Mouse (Mus musculus) ES-E14 (cell line): ENCODE measurements at regions not wholly inside any gene's neighbourhood (a gene's known extent, or its start where the extent isn't known, plus 50 kb on each side); places are given as distances from the start of the nearest gene placed in this dataset.

Source experiments
- DNase-seq: peaks from one replicate; pipeline ENCODE4 v3.0.0-alpha.2; 2013; ENCODE audit warnings: low read depth, low spot score
- H3K27ac ChIP-seq: 2 replicates; pipeline ENCODE4 v1.5.1; 2012; ENCODE audit warnings: low read depth, mild to moderate bottlenecking, low read length, moderate library complexity, mixed read lengths; ENCODE audit not compliant: poor library complexity, insufficient read depth, severe bottlenecking
- H3K36me3 ChIP-seq: 2 replicates; pipeline ENCODE4 v1.6.1; 2012; ENCODE audit warnings: mild to moderate bottlenecking, low read length, moderate library complexity, mixed read lengths; ENCODE audit not compliant: control insufficient read depth, poor library complexity, insufficient read depth, severe bottlenecking
- H3K4me1 ChIP-seq, 2 experiments: fragments of 150-350 bp in 1 of 2; sonication (generic) in 1 of 2; 2 replicates each; pipeline ENCODE4 v1.6.1; 2012; ENCODE audit warnings: low read length in 2 of 2, mild to moderate bottlenecking in 1 of 2, mixed read lengths in 1 of 2; ENCODE audit not compliant: control insufficient read depth in 2 of 2, insufficient read depth in 2 of 2, poor library complexity in 1 of 2
- H3K4me3 ChIP-seq, 2 experiments: fragments of 150-350 bp in 1 of 2; sonication (generic) in 1 of 2; 2 replicates each; pipeline ENCODE4 v1.5.1; 2012; ENCODE audit warnings: low read length in 2 of 2, low read depth in 1 of 2, mild to moderate bottlenecking in 1 of 2, mixed read lengths in 1 of 2; ENCODE audit not compliant: insufficient read depth in 1 of 2, poor library complexity in 1 of 2, severe bottlenecking in 1 of 2
- H3K9ac ChIP-seq: 2 replicates; pipeline ENCODE4 v1.6.1; 2012; ENCODE audit warnings: low read depth, mild to moderate bottlenecking, low read length, mixed read lengths; ENCODE audit not compliant: poor library complexity, insufficient read depth, severe bottlenecking
- H3K9me3 ChIP-seq: fragments of 150-350 bp; sonication (generic); 2 replicates; pipeline ENCODE4 v1.6.1; 2012; ENCODE audit warnings: low read depth, mild to moderate bottlenecking, low read length; ENCODE audit not compliant: control insufficient read depth, insufficient read depth
- CHD2 ChIP-seq: IDR thresholded peaks from 2 replicates; pipeline ENCODE4 v1.6.1; 2014; ENCODE audit warnings: mild to moderate bottlenecking, low read depth, low read length, inconsistent platforms
- HCFC1 ChIP-seq: IDR thresholded peaks from 2 replicates; pipeline ENCODE4 v1.6.1; 2012; ENCODE audit warnings: low read length, inconsistent platforms, borderline replicate concordance; ENCODE audit not compliant: insufficient read depth
- MAFK ChIP-seq: IDR thresholded peaks from 2 replicates; pipeline ENCODE4 v1.6.1; 2014; ENCODE audit warnings: mild to moderate bottlenecking, low read depth, low read length, inconsistent platforms; ENCODE audit not compliant: insufficient read depth
- ZC3H11A ChIP-seq: IDR thresholded peaks from 2 replicates; pipeline ENCODE4 v1.6.1; 2012; ENCODE audit warnings: low read depth, mild to moderate bottlenecking, inconsistent platforms, low read length, borderline replicate concordance
- ZNF384 ChIP-seq: IDR thresholded peaks from 2 replicates; pipeline ENCODE4 v1.6.1; 2012; ENCODE audit warnings: low read depth, low read length, inconsistent platforms
- in situ Hi-C, 2 experiments: fragments of 600-800 bp; cut with MboI; formaldehyde crosslinking; loops; one replicate each; pipeline ENCODE4 v1.15.1; 2025; ENCODE audit warnings: low sequenced_read_pairs in 2 of 2, inconsistent platforms in 1 of 2; ENCODE audit not compliant: unreplicated experiment in 2 of 2

- no peaks in the 10 kb centered on the region for H3K4me1 ChIP-seq
- in situ Hi-C loops = no loop called here
- no peak overlapping the region for H3K4me3 ChIP-seq
- DNase-seq = no peak
- H3K27ac ChIP-seq = no peak overlapping the region
- H3K9ac ChIP-seq = no peak overlapping the region
- no peaks in the 10 kb centered on the region for H3K36me3 ChIP-seq
- no peaks in the 10 kb centered on the region for H3K9me3 ChIP-seq
- TF ChIP-seq ZNF384 (no peak), ZC3H11A (no peak), MAFK (no peak), HCFC1 (no peak), CHD2 (no peak)
Measured at GRCm38 (mm10) chr7:36317466-36318212, 380.3 kb upstream of the Tshz3 start.

- Histone ChIP-seq H3K9ac (no peak overlapping the region), H3K9me3 (no peaks in the 10 kb centered on the region), H3K4me3 (no peak overlapping the region), H3K4me1 (no peaks in the 10 kb centered on the region), H3K36me3 (no peaks in the 10 kb centered on the region), H3K27ac (no peak overlapping the region)
- in situ Hi-C loops = no loop called here
- TF ChIP-seq ZC3H11A = no peak
- TF ChIP-seq ZNF384 = no peak
- no peak for TF ChIP-seq HCFC1
- TF ChIP-seq MAFK = no peak
- TF ChIP-seq CHD2 = no peak
- no peak for DNase-seq
Measured at GRCm38 (mm10) chr7:36313751-36314150, 384.2 kb upstream of the Tshz3 start.

- Histone ChIP-seq H3K4me1 (no peaks in the 10 kb centered on the region), H3K27ac (no peak overlapping the region), H3K36me3 (no peaks in the 10 kb centered on the region), H3K9ac (no peak overlapping the region), H3K4me3 (no peak overlapping the region), H3K9me3 (no peaks in the 10 kb centered on the region)
- in situ Hi-C loops = no loop called here
- TF ChIP-seq ZNF384 (no peak), CHD2 (no peak), ZC3H11A (no peak), HCFC1 (no peak), MAFK (no peak)
- DNase-seq = no peak
Measured at GRCm38 (mm10) chr7:36309761-36310605, 387.9 kb upstream of the Tshz3 start.

GRCm38 (mm10) chr7:36308726-36309125 lies 389.2 kb upstream of the Tshz3 start:
- DNase-seq = no peak
- H3K9ac ChIP-seq = no peak overlapping the region
- H3K27ac ChIP-seq = no peak overlapping the region
- TF ChIP-seq CHD2 (no peak), HCFC1 (no peak), ZC3H11A (no peak), MAFK (no peak), ZNF384 (no peak)
- no peaks in the 10 kb centered on the region for H3K9me3 ChIP-seq
- no peaks in the 10 kb centered on the region for H3K4me1 ChIP-seq
- no peaks in the 10 kb centered on the region for H3K36me3 ChIP-seq
- in situ Hi-C loops = no loop called here
- no peak overlapping the region for H3K4me3 ChIP-seq
